Mouse (Mus musculus): Measurements from ENCODE around the gene Gm5773. TPM values are rescaled to one million over a fixed set of nuclear protein-coding genes. Genes with fewer than 3 reads are reported as not detected.

Gm5773 gene
- polyA plus RNA-seq (2012; rRNA removed): not detected in 2 replicates

DNA sequence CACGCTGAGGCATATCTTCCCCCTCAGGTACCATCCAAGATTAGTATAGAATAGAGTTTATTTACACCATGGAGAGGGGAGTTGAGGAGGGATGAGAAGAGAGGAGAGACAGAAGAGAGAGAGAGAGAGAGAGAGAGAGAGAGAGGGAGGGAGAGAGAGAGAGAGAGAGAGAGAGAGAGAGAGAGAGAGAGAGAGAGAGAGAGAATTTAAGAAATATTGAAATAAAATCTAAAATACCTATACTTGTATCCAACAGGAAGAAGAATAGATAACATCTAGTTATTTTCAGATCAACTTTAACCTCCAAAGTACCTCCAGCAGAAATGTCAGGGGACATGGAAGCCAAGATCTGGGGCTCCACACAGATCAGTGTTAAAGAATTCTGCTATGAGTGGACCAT lies at the start of gene Gm5773:
Gene Gm5773 (plus strand): TSS at position 301 of the 400 bp plus-strand sequence.

DNA sequence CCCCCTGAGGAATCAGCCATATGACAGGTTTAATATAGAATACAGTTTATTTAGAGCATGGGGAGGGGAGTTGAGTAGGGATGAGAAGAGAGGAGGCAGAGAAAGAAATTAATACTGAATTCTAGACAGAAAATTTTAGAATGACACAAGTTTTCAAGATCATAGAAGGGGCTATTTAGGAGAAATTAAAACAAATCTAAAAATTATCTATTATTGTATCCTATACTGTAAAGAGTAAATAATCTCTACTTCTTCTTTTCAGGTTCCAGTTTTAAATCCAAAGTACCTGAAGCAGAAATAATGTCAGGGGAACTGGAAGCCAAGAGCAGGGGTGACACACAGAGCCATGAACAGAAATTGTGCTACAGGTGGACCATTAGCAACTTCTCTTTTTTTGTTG lies 23.3 kb downstream of the Gm5773 start, which contains the start of gene Tdpoz4:
Gene Tdpoz4 (plus strand): TSS at position 301 of the 400 bp plus-strand sequence.

Other genes starting within 250 kb of the Gm5773 start
- gene S100a10, start 217.9 kb upstream of the Gm5773 start, polyA plus RNA-seq (2012; rRNA removed): 29.6 and 30.1 TPM in 2 replicates
- gene Tdpoz2, start 120.3 kb upstream of the Gm5773 start, polyA plus RNA-seq (2012; rRNA removed): not detected in 2 replicates
- gene Tdpoz1, start 96.7 kb upstream of the Gm5773 start, polyA plus RNA-seq (2012; rRNA removed): not detected in 2 replicates
- not detected in 2 replicates for gene Gm37596, start 79.9 kb upstream of the Gm5773 start, polyA plus RNA-seq (2012; rRNA removed)
- not detected in 2 replicates for gene Tdpoz4, start 23.4 kb downstream of the Gm5773 start, polyA plus RNA-seq (2012; rRNA removed)
- gene Tdpoz3, start 53.0 kb downstream of the Gm5773 start, polyA plus RNA-seq (2012; rRNA removed): not detected in 2 replicates
- not detected in 2 replicates for gene Gm9117, start 170.5 kb downstream of the Gm5773 start, polyA plus RNA-seq (2012; rRNA removed)
- gene Tdpoz5, start 188.3 kb downstream of the Gm5773 start, polyA plus RNA-seq (2012; rRNA removed): not detected in 2 replicates